Mouse (Mus musculus) large intestine, adult 2 months (tissue): ENCODE results near the gene Spsb3. TPM values are rescaled to one million over a fixed set of nuclear protein-coding genes. Genes with fewer than 3 reads are reported as not detected.

Experiments
- DNase-seq: peaks from one replicate; pipeline ENCODE4 v3.0.0-alpha.2; 2012; ENCODE audit warnings: low read depth, low spot score
- WGBS: fragments of 180-500 bp; shearing (Covaris S2); methylation state at CpG from one replicate; pipeline ENCODE4 v1.1.7; 2018; 5-methylcytosine and 5-hydroxymethylcytosine counted together
- polyA plus RNA-seq: library from polyadenylated mRNA; depleted of rRNA; stranded (reverse); fragments of >200 nt; gene quantifications from 2 replicates; pipeline ENCODE4 v1.2.3, GENCODE M21; 2012; rRNA removed

Spsb3 gene
- polyA plus RNA-seq, 1 experiment: 57.4 TPM

- WGBS: 69% methylated on average over 4 of the region's 4 CpGs
- DNase-seq: no peak
Measured at GRCm38 (mm10) chr17:24934926-24935325, 48.5 kb downstream of the Spsb3 start.

GRCm38 (mm10) chr17:24935666-24936065 lies 49.2 kb downstream of the Spsb3 start:
- no peak for DNase-seq

- DNase-seq: peak; percentile 83
- WGBS: under 1% methylated on average over 78 of the region's 78 CpGs
Measured at GRCm38 (mm10) chr17:24936259-24937237, 50.1 kb downstream of the Spsb3 start, which contains the start of gene Mapk8ip3. Mapk8ip3 (minus strand) TSS chr17:24936977.

- WGBS: 42% methylated on average over 6 of the region's 6 CpGs
- DNase-seq: no peak
Measured at GRCm38 (mm10) chr17:24937266-24937665, 50.8 kb downstream of the Spsb3 start.

Other genes starting within 250 kb of the Spsb3 start
- 30.0 and 37.4 TPM in 2 replicates for gene Slc9a3r2, start 236.3 kb upstream of the Spsb3 start, polyA plus RNA-seq
- gene Npw, start 228.2 kb upstream of the Spsb3 start, polyA plus RNA-seq: not detected in 2 replicates
- 52.1 and 78.3 TPM in 2 replicates for gene Zfp598, start 217.0 kb upstream of the Spsb3 start, polyA plus RNA-seq
- gene Syngr3, start 196.7 kb upstream of the Spsb3 start, polyA plus RNA-seq: 1.8 and 2.7 TPM in 2 replicates
- gene Gfer, start 190.5 kb upstream of the Spsb3 start, polyA plus RNA-seq: 22.8 and 22.9 TPM in 2 replicates
- 181 and 212 TPM in 2 replicates for gene Noxo1, start 190.4 kb upstream of the Spsb3 start, polyA plus RNA-seq
- gene Tbl3, start 179.0 kb upstream of the Spsb3 start, polyA plus RNA-seq: 46.1 and 51.7 TPM in 2 replicates
- 0.12 and 0.35 TPM in 2 replicates for gene Rnf151, start 168.6 kb upstream of the Spsb3 start, polyA plus RNA-seq
- gene Rps2, start 168.5 kb upstream of the Spsb3 start, polyA plus RNA-seq: 3,715 and 4,974 TPM in 2 replicates
- gene Ndufb10, start 162.2 kb upstream of the Spsb3 start, polyA plus RNA-seq: 371 and 397 TPM in 2 replicates
- 0.10 and 0.22 TPM in 2 replicates for gene Rpl3l, start 158.8 kb upstream of the Spsb3 start, polyA plus RNA-seq
- gene Msrb1, start 150.0 kb upstream of the Spsb3 start, polyA plus RNA-seq: 96.0 and 103 TPM in 2 replicates
- gene Hs3st6, start 133.7 kb upstream of the Spsb3 start, polyA plus RNA-seq: 0.98 and 1.7 TPM in 2 replicates
- 0.05 TPM in 1 of 2 replicates, not detected in the other for gene Meiob, start 82.4 kb upstream of the Spsb3 start, polyA plus RNA-seq
- 105 and 239 TPM in 2 replicates for gene Hagh, start 46.5 kb upstream of the Spsb3 start, polyA plus RNA-seq
- gene Fahd1, start 36.3 kb upstream of the Spsb3 start, polyA plus RNA-seq: 54.7 and 121 TPM in 2 replicates
- 1.1 and 1.4 TPM in 2 replicates for gene Igfals, start 20.6 kb upstream of the Spsb3 start, polyA plus RNA-seq
- 37.3 and 41.3 TPM in 2 replicates for gene Nubp2, start 294 bp upstream of the Spsb3 start, polyA plus RNA-seq
- 21.6 and 34.0 TPM in 2 replicates for gene Eme2, start 8.4 kb downstream of the Spsb3 start, polyA plus RNA-seq
- 119 and 144 TPM in 2 replicates for gene Mrps34, start 8.5 kb downstream of the Spsb3 start, polyA plus RNA-seq
- 61.2 and 62.9 TPM in 2 replicates for gene Nme3, start 9.9 kb downstream of the Spsb3 start, polyA plus RNA-seq
- gene Mapk8ip3, start 50.3 kb downstream of the Spsb3 start, polyA plus RNA-seq: 41.0 and 69.6 TPM in 2 replicates
- gene Jpt2, start 74.0 kb downstream of the Spsb3 start, polyA plus RNA-seq: 35.4 and 42.4 TPM in 2 replicates
- gene Cramp1l, start 129.1 kb downstream of the Spsb3 start, polyA plus RNA-seq: 8.0 and 15.1 TPM in 2 replicates
- 7.8 and 9.4 TPM in 2 replicates for gene Ift140, start 129.4 kb downstream of the Spsb3 start, polyA plus RNA-seq
- gene Tmem204, start 196.9 kb downstream of the Spsb3 start, polyA plus RNA-seq: 16.7 and 18.5 TPM in 2 replicates
- gene Telo2, start 229.3 kb downstream of the Spsb3 start, polyA plus RNA-seq: 9.4 and 12.2 TPM in 2 replicates
- 0.07 and 0.10 TPM in 2 replicates for gene Ptx4, start 234.1 kb downstream of the Spsb3 start, polyA plus RNA-seq
- gene Clcn7, start 246.7 kb downstream of the Spsb3 start, polyA plus RNA-seq: 17.1 and 21.7 TPM in 2 replicates